Mouse (Mus musculus): Measurements from ENCODE around the gene Plekhm2. TPM values are rescaled to one million over a fixed set of nuclear protein-coding genes. Genes with fewer than 3 reads are reported as not detected.

The Plekhm2 gene
- polyA plus RNA-seq (2017; shearing (Covaris generic)) = 3.9 TPM

GRCm38 (mm10) chr4:141664799-141665198 is at the start of gene Plekhm2:
Plekhm2 (minus strand) TSS chr4:141664899.

GRCm38 (mm10) chr4:141685499-141685898 is 20.8 kb upstream of the Plekhm2 start, which contains the start of gene Rsc1a1:
Rsc1a1 (minus strand) TSS chr4:141685599.

GRCm38 (mm10) chr4:141623666-141624065 is 41.0 kb downstream of the Plekhm2 start, which contains the start of gene Slc25a34:
Slc25a34 (minus strand) TSS chr4:141623821.

GRCm38 (mm10) chr4:141618565-141619243 is 46.0 kb downstream of the Plekhm2 start, which contains the start of gene Tmem82:
Tmem82 (minus strand) TSS chr4:141618633.

GRCm38 (mm10) chr4:141605861-141606260 is 58.8 kb downstream of the Plekhm2 start, which contains the start of gene Fblim1:
Fblim1 (minus strand) TSS chr4:141606096.

Other genes with a start within 250 kb of the Plekhm2 start
- not detected for gene Clcnkb, start 248.9 kb downstream of the Plekhm2 start, polyA plus RNA-seq (2017; shearing (Covaris generic))
- gene Hspb7, start 244.1 kb downstream of the Plekhm2 start, polyA plus RNA-seq (2017; shearing (Covaris generic)) = not detected
- not detected for gene Srarp, start 228.8 kb downstream of the Plekhm2 start, polyA plus RNA-seq (2017; shearing (Covaris generic))
- gene Zbtb17, start 220.2 kb downstream of the Plekhm2 start, polyA plus RNA-seq (2017; shearing (Covaris generic)) = 45.6 TPM
- 7.7 TPM for gene Spen, start 126.3 kb downstream of the Plekhm2 start, polyA plus RNA-seq (2017; shearing (Covaris generic))
- 0.29 TPM for gene Fblim1, start 58.8 kb downstream of the Plekhm2 start, polyA plus RNA-seq (2017; shearing (Covaris generic))
- gene Tmem82, start 46.3 kb downstream of the Plekhm2 start, polyA plus RNA-seq (2017; shearing (Covaris generic)) = 0.57 TPM
- not detected for gene Slc25a34, start 41.1 kb downstream of the Plekhm2 start, polyA plus RNA-seq (2017; shearing (Covaris generic))
- gene Rsc1a1, start 20.7 kb upstream of the Plekhm2 start, polyA plus RNA-seq (2017; shearing (Covaris generic)) = 0.17 TPM
- 6.3 TPM for gene Ddi2, start 58.5 kb upstream of the Plekhm2 start, polyA plus RNA-seq (2017; shearing (Covaris generic))
- gene Agmat, start 81.8 kb upstream of the Plekhm2 start, polyA plus RNA-seq (2017; shearing (Covaris generic)) = not detected
- gene Dnajc16, start 126.0 kb upstream of the Plekhm2 start, polyA plus RNA-seq (2017; shearing (Covaris generic)) = 6.4 TPM
- gene Casp9, start 128.7 kb upstream of the Plekhm2 start, polyA plus RNA-seq (2017; shearing (Covaris generic)) = 23.9 TPM
- not detected for gene Cela2a, start 161.3 kb upstream of the Plekhm2 start, polyA plus RNA-seq (2017; shearing (Covaris generic))
- not detected for gene Ctrc, start 181.5 kb upstream of the Plekhm2 start, polyA plus RNA-seq (2017; shearing (Covaris generic))
- gene Efhd2, start 210.0 kb upstream of the Plekhm2 start, polyA plus RNA-seq (2017; shearing (Covaris generic)) = 21.0 TPM

Measured in inflammation-experienced regulatory T-cells, adult 16 weeks (primary cell).